Mouse (Mus musculus) testis, adult 2 months (tissue): ENCODE results near the gene Tmed1.

Source experiments
- CTCF ChIP-seq: fragments of 200-500 bp; IDR thresholded peaks from 2 replicates; pipeline ENCODE4 v1.5.1; 2012; ENCODE audit warnings: low read depth, mild to moderate bottlenecking, inconsistent platforms, low read length, moderate library complexity; ENCODE audit not compliant: control insufficient read depth, insufficient read depth, insufficient replicate concordance
- POLR2A ChIP-seq: fragments of 200-500 bp; IDR thresholded peaks from 2 replicates; pipeline ENCODE4 v1.6.1; 2012; ENCODE audit warnings: low read depth, mild to moderate bottlenecking, inconsistent platforms, low read length, moderate library complexity; ENCODE audit not compliant: control insufficient read depth

- no peak for TF ChIP-seq CTCF
- no peak for TF ChIP-seq POLR2A
These were observed 8.0 kb upstream of the Tmed1 start for GRCm38 (mm10) chr9:21517947-21518495.
